Mouse (Mus musculus) bone marrow macrophage, adult 2 months (primary cell): ENCODE results near the gene Pmis2. TPM values are rescaled to one million over a fixed set of nuclear protein-coding genes. Genes with fewer than 3 reads are reported as not detected.

Experiments
- H3K27ac ChIP-seq: 2 replicates; pipeline ENCODE4 v1.5.1; 2012; ENCODE audit warnings: low read depth, low read length; ENCODE audit not compliant: insufficient read depth
- H3K4me1 ChIP-seq: 2 replicates; pipeline ENCODE4 v1.6.1; 2012; ENCODE audit warnings: low read length; ENCODE audit not compliant: control insufficient read depth, insufficient read depth
- H3K4me3 ChIP-seq: 2 replicates; pipeline ENCODE4 v1.5.1; 2012; ENCODE audit warnings: mild to moderate bottlenecking, low read length, moderate library complexity; ENCODE audit not compliant: insufficient read depth
- CTCF ChIP-seq: IDR thresholded peaks from 2 replicates; pipeline ENCODE4 v1.5.1; 2012; ENCODE audit warnings: low read depth, mild to moderate bottlenecking, low read length, moderate library complexity
- POLR2A ChIP-seq: IDR thresholded peaks from 2 replicates; pipeline ENCODE4 v1.6.1; 2012; ENCODE audit warnings: mild to moderate bottlenecking, low read depth, low read length, borderline replicate concordance
- polyA plus RNA-seq: library from polyadenylated mRNA; stranded (reverse); fragments of >200 nt; gene quantifications from 2 replicates; pipeline ENCODE4 v1.2.4, GENCODE M21; 2012; ENCODE audit not compliant: missing spikeins, insufficient read depth, insufficient read length

Pmis2 gene
- polyA plus RNA-seq, 1 experiment: not detected

DNA sequence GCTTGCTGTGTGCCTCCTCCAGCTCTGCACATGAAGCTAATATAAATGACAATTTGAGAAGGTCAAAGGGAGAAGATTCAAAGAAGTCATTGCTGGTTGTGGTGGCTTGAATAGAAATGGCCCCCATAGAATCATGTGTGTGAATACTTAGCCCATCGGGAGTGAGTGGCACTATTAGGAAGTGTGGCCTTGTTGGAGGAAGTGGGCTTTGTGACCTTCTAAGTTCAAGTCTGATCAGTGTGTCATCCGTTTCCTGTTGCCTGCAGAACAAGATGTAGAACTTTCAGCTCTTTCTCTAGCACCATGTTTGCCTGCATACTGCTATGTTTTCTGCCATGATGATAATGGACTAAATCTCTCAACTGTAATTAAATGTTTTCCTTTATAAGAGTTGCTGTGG lies 12.0 kb upstream of the Pmis2 start:
- no peak for TF ChIP-seq CTCF
- no peak for TF ChIP-seq POLR2A
- peaks cover 5% of the 10 kb centered on the region for H3K4me1 ChIP-seq
- no peak overlapping the region for H3K4me3 ChIP-seq
- H3K27ac ChIP-seq: no peak overlapping the region

DNA sequence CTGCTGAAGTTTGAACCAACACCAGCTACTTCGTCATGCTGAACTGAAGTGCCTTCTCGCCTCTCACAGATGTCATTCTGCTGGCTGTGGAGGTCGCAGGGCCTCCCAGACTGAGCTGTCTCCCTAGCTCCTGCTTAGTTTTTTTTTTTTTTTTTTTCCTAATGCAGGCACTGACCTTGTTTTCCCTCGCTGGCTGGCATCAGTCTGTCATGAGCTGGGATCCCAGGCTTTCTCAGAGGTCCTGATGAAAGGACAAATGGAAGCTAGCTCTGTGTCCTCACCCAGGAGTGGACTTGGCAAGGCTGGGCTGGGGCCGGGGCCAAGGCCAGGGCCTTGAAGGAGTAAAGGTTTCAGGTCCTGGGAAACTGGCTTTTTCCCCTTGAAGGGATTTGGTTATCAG lies 10.5 kb upstream of the Pmis2 start:
- Histone ChIP-seq H3K27ac (no peak overlapping the region), H3K4me3 (no peak overlapping the region), H3K4me1 (peaks cover 5% of the 10 kb centered on the region)
- TF ChIP-seq CTCF (no peak), POLR2A (no peak)

DNA sequence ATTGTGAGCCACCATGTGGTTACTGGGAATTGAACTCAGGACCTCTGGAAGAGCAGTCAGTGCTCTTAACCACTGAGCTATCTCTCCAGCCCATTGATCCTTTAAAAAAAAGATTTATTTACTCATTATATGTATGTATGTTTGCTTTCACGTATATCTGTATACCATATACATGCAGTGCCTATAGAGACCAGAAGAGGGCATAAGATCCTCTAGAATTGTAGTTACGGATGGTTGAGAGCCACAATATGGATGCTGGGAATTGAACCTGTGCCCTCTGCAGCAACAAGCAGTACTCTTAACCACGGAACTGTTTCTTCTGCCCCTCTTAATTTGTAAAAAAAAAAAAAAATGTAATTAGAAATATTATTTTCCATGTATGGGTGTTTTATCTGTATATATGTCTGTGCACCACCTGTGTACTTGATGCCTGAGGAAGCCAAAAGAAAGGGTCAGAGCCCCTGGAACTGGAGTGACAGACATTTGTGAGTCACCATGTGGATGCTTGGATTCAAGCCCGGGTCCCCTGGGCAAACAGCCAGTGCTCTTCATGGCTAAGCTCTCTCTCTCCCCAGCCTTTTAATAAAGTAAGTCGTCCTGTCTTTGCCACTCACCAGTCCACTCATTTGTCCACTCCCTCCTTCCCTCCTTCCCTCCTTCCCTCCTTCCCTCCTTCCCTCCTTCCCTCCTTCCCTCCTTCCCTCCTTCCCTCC lies 7.0 kb upstream of the Pmis2 start:
- TF ChIP-seq POLR2A (no peak), CTCF (no peak)
- Histone ChIP-seq H3K27ac (no peak overlapping the region), H3K4me3 (no peak overlapping the region), H3K4me1 (peaks cover 10% of the 10 kb centered on the region)

DNA sequence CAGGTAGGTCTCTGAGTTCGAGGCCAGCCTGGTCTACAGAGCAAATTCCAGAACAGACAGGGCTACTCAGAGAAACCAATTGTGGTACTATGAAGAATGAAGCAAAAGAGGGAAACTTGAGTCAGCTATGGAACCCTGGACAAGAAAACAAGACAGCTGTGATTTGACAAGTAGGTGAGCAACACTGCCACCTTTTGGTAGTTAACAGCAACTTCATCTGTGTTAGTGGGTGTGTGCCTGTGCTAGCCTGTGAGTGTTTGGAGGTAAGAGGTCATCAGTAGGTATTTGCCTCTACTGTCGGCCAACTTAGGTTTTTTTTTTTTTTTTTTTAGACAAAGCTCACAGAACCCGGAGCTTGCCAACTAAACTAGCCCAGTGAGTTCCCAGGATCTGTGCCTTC lies 2.2 kb downstream of the Pmis2 start:
- TF ChIP-seq CTCF: no peak
- TF ChIP-seq POLR2A: no peak
- Histone ChIP-seq H3K27ac (no peak overlapping the region), H3K4me1 (0 out of 2 replicates have a peak, but pooled peaks cover 3% of the 10 kb centered on the region)

DNA sequence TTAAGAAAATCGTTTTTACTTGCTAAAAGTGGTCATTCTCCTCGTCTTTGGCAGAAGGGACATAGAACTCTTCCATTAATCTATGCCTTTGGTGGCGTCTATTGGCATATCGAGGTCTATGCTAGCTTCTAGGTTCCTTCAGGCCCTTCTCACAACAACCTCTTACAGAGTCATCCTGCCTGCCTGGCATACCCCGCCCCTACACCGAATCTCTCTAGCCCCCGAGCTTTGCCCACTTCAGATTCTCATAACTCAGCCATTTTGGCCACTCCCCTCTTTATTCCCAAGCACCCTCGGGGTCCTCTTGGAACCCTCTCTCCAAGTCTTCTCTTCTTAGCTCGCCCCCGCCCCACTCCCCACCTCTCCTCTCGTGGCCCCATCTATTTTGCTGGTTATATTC lies 6.1 kb downstream of the Pmis2 start:
- TF ChIP-seq CTCF: no peak
- no peak for TF ChIP-seq POLR2A
- H3K4me3 ChIP-seq: peak overlapping the region; percentile 77

More for the DNA sequence above, 2.2 kb downstream of the Pmis2 start:
- no peak overlapping the region for H3K4me3 ChIP-seq

DNA sequence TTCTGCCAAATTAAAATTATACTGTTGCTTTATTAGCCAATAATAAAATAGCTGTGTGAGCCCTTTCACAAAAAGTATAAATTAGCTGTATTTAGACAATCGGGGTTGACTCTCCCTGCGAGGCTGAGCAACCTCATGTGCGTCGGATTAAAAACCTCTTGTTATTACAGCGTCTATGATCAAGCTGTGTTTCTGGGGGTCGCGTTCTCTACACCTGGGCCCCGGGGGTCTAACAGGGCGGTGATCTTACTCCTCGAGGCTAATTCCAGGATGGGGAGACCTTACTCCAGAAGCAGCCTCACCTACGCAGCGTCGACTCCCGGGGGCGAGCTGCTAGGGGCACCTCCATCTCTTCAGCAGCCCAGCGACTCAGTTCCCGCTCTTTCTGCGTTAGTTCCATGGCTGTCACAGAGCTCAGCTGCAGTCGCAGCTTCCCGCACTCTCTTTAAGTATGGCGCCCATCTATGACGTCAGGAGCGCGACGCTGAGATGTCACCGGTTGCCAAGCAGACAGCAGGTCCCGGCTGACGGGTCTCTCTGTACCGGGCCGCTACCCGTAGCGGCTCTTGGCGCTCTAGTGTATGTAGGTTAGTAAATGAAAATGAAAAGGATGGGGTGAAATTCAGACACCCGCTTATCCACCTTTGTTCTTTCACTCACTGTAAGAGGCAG lies 6.7 kb downstream of the Pmis2 start, which contains the start of gene Haus5:
Haus5 (minus strand) TSS at position 466 of the 672 bp plus-strand sequence.
- 0 out of 2 replicates have a peak, but pooled peaks cover 3% of the 10 kb centered on the region for H3K4me1 ChIP-seq
- H3K4me3 ChIP-seq: peak within 1 kb of the TSS; percentile 77
- TF ChIP-seq CTCF (no peak), POLR2A (no peak)
- no peak within 1 kb of the TSS for H3K27ac ChIP-seq

More for the DNA sequence above, 6.1 kb downstream of the Pmis2 start:
- H3K27ac ChIP-seq: no peak overlapping the region
- H3K4me1 ChIP-seq: 0 out of 2 replicates have a peak, but pooled peaks cover 3% of the 10 kb centered on the region

DNA sequence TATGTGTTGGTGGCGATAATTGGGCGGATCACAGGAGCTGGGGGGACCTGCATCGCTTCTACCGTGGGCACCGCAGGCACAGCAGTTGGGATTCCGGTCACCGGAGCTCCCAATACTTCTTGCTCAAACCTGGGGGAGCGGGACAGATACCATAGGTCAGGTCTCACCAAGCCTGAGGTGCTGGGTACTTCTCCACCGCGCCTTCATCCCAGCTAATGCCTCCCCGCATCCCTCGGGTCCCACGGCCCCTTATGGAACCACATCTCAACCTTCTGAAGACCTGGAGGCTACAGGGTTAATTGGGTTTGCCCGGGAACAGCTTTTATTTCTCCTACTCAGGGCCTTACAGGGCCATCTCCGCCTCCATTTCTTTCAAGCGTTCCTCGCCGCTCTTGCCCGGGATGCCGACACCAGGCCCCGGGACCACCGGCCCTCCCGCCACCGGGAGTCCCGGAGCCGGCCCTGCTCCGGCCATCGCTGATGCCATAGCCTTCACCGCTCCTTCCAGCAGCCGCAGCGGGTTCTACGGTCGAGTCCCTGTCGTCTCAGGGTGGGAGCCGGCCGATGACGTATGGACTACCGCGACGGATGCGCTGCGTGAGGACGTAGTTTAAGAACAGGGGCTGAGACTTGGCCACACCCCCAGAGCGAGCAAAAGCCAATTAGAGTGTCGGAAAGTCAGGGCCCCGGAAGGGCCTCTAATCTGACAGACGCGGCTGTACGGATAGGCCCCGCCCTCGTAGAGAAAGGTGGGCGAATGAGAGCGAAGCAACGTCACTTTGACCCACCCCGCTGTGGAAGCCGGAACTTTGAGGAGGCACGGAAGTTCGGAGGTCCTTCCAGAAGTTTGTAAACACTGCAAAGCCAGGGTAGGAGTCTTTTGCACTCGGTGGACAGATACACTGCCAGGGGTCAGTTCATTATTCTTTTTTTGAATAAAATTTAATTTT lies 21.5 kb downstream of the Pmis2 start, which contains the start of gene Rbm42:
Rbm42 (minus strand) TSS at position 727 of the 950 bp plus-strand sequence.
- Histone ChIP-seq H3K27ac (no peak within 1 kb of the TSS), H3K4me1 (no peaks in the 10 kb centered on the region), H3K4me3 (peak within 1 kb of the TSS; percentile 97)
- TF ChIP-seq POLR2A: no peak
- TF ChIP-seq CTCF: no peak

DNA sequence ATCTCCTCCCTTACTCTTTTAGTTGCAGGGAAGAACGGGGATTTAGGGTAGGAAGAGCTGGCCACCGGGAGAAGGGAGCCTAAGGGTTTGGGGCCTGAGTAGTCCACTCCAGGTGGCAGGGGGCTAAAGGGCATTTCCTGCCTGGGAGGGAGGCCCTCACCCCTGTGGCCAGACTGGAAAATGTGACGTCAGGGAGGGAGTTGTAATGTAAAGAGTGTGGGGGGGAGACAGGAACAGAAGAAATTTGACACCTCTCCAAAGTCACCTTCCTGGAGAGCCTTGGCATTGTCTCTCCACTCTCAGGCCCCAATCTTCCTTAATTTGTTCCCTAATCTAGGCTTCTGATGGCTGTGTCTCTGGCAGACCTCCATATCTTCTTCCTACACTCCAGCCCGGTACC lies 32.3 kb downstream of the Pmis2 start:
- peaks cover 14% of the 10 kb centered on the region; the same call in 1 of the 2 replicates for H3K4me1 ChIP-seq
- no peak overlapping the region for H3K27ac ChIP-seq
- no peak overlapping the region for H3K4me3 ChIP-seq
- no peak for TF ChIP-seq POLR2A
- TF ChIP-seq CTCF: no peak

DNA sequence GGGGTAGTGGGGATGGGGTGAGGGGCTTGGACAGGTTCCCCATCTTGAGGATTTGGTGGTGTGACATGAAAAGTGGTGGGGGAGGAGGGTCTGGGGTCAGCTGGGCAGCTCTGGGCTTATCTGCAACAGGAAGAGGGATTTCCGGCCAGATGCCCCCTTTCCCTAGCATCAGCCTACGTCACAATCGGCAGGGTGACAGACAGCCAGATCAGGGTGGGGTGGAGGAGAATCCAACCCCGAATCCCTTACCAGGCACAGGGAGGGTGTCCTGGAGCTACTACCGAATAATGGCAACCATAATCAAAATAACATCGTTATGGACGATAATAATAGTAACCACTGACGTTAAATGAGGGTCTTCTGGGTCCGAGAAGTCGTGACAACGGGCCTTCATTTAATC lies 35.0 kb downstream of the Pmis2 start:
- TF ChIP-seq POLR2A (no peak), CTCF (no peak)
- Histone ChIP-seq H3K4me3 (no peak overlapping the region), H3K4me1 (peaks cover 14% of the 10 kb centered on the region; the same call in 1 of the 2 replicates), H3K27ac (no peak overlapping the region)

DNA sequence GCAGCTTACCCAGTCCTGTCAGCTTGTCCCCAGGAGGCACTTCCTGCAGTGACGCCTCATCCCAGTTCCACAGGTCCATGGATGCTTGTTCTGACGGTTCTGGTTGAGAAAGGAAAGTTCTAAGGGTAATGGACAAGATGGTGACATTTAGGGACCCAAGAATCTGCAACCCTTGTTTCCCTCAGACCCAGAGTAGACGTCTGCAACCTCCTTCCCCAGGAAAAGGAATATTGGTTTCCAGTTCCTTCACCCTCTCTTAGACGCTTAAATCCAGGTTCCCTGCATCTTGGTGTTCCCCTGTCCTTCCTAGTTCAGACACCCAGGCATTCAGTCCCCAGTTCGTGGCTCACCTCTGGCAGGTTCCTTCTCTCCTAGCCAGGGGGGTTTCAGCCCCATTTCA lies 35.7 kb downstream of the Pmis2 start, which contains the start of gene Etv2:
Etv2 (minus strand) TSS at position 101 of the 400 bp plus-strand sequence.
- H3K4me1 ChIP-seq: peaks cover 14% of the 10 kb centered on the region; the same call in 1 of the 2 replicates
- H3K27ac ChIP-seq: no peak within 1 kb of the TSS
- TF ChIP-seq CTCF: no peak
- TF ChIP-seq POLR2A: no peak
- peak within 1 kb of the TSS; percentile 11; the same call in 1 of the 2 replicates for H3K4me3 ChIP-seq
